Mouse (Mus musculus) hematopoietic stem cell, adult 5-6 weeks (primary cell): ENCODE results near the gene Gmps. TPM values are rescaled to one million over a fixed set of nuclear protein-coding genes. Genes with fewer than 3 reads are reported as not detected.
A peak's percentile ranks its signal among the peaks of the same experiment; 100 is the strongest.

Experiments used
- ATAC-seq, 2 experiments: fragments of 125-278 bp in 1 of 2; replicated peaks in 1 of 2; 2 replicates each; pipeline ENCODE4 v1.8.0; 2016 to 2017; ENCODE audit warnings: inconsistent platforms in 2 of 2, mild to moderate bottlenecking in 2 of 2, moderate number of reproducible peaks in 2 of 2, low read depth in 1 of 2, moderate TSS enrichment in 1 of 2; ENCODE audit not compliant: low FRiP score in 2 of 2, poor library complexity in 2 of 2, severe bottlenecking in 2 of 2, insufficient read depth in 1 of 2, low TSS enrichment in 1 of 2
- total RNA-seq: library from RNA; stranded (forward); fragments of 172-1452, 232-1000 nt; gene quantifications from 2 replicates; pipeline ENCODE4 v1.2.3, GENCODE M21; 2017

Gene Gmps
- total RNA-seq, 1 experiment from 2014 or later, result 47.5 TPM

DNA sequence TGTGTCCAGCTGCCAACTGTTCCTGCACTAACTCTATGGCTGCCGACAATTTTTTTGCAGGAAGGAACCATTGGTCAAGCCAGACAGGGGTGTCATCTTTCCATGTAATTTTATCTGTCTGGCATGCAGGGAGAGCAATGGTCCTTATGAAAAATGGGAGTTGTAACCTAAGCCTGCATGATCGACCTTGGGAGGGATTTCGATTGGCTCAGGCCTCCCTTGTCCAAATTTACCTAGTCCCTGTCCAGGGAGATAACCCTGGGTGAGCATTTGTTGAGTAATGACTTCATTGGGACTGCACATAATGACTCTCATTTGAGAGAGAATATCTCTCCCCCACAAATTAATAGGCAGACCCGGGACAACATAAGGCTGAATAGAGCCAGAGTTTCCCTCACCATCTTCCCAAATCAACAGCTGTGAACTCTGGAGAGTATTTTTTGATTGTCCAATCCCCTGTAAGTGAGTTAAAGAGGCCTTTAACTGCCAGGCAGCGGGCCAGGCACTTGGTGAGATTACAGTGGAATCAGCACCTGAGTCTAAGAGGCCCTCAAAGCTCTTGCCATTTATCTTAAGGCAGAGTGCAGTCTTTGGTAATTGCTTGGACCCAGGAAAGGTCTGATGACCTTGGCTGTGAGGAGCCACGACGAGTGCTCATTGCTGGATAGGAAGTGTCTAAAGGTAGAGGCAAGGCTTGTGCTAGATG lies 62.4 kb downstream of the Gmps start:
- ATAC-seq, result no peak

DNA sequence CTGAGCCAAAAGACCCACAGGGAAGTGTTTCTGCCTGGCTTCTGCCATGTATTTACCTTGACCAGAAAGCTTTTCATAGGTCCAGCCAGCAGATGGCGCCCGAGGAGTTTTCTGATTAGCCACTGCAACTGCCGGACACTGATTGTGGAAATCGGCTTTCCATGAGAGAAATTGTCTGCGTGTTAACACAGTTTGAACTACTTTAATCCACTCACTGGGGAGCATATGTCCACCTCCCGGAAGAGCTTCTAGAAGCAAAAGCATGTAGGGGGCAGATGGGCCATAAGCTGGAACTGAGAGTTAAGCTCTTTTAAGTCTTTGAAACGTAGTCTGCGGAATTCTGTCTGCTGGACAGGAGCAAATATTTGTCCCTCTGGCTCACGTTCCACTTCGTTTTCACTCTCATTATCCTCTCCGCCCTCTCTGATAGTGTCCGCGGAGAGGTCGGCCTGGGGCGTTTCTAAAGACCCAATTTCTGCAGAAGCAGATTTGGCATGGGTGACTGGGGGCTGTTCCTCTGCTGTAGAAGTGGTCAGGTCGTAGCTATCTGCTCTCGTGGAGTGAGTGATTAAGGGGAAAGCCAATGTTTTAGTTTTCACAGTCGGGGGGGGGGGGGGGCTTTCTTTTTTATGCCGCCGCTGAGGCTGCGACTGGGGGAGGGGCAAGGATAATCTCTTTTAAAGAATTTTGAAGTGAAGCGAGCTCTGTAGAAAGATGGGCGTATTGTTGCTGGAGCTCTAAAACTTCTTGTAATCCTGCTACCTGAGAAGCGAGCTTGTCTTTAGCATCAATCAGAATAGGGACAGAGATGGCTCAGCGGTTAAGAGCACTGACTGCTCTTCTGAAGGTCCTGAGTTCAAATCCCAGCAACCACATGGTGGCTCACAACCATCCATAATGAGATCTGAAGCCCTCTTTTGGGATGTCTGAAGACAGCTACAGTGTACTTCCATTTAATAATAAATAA lies 64.2 kb downstream of the Gmps start:
- peak; percentile 67 to 86 for ATAC-seq

Other genes with a start within 250 kb of the Gmps start
- 0.10 and 0.38 TPM in 2 replicates for gene Plch1, start 76.6 kb upstream of the Gmps start, total RNA-seq
- gene E130311K13Rik, start 46.6 kb upstream of the Gmps start, total RNA-seq, result 15.4 and 15.6 TPM in 2 replicates
- 13.4 TPM in 2 replicates for gene Slc33a1, start 11.3 kb upstream of the Gmps start, total RNA-seq
- gene Vmn2r1, start 105.4 kb downstream of the Gmps start, total RNA-seq, result not detected in 2 replicates
- not detected in 2 replicates for gene Vmn2r2, start 165.8 kb downstream of the Gmps start, total RNA-seq